Mouse (Mus musculus) erythroblast, adult 5-6 weeks (primary cell): ENCODE data around the gene Itga9. TPM values are rescaled to one million over a fixed set of nuclear protein-coding genes. Genes with fewer than 3 reads are reported as not detected.

Experiments
- ATAC-seq: replicated peaks from 2 replicates; pipeline ENCODE4 v1.8.0; 2016; ENCODE audit warnings: moderate number of reproducible peaks, mild to moderate bottlenecking, moderate TSS enrichment, inconsistent platforms; ENCODE audit not compliant: poor library complexity, low FRiP score, severe bottlenecking
- total RNA-seq, 2 experiments: library from RNA; stranded (forward) in 1 of 2; stranded (reverse) in 1 of 2; fragments of 150-400 nt in 1 of 2; fragments of 200-764, 138-1000 nt in 1 of 2; gene quantifications; 2 replicates each; pipeline versions ENCODE4 v1.2.3 to v1.2.4; 2015 to 2017; ENCODE audit warnings: low replicate concordance in 2 of 2

The Itga9 gene
- total RNA-seq, 2 experiments from 2014 or later = 0.17 to 2.3 TPM

- ATAC-seq = no peak
Observed at GRCm38 (mm10) chr9:118843711-118844110, 237.2 kb downstream of the Itga9 start.

GRCm38 (mm10) chr9:118845003-118845402 is 238.5 kb downstream of the Itga9 start:
- ATAC-seq = no peak

GRCm38 (mm10) chr9:118846766-118847165 is 240.3 kb downstream of the Itga9 start:
- ATAC-seq = no peak

GRCm38 (mm10) chr9:118856665-118857064 is 250.2 kb downstream of the Itga9 start:
- no peak for ATAC-seq

GRCm38 (mm10) chr9:118860613-118861141 is 254.2 kb downstream of the Itga9 start:
- no peak for ATAC-seq

GRCm38 (mm10) chr9:118862214-118862613 is 255.7 kb downstream of the Itga9 start:
- no peak for ATAC-seq

- no peak for ATAC-seq
Observed at GRCm38 (mm10) chr9:118862852-118863260, 256.4 kb downstream of the Itga9 start.

- ATAC-seq = no peak
Observed at GRCm38 (mm10) chr9:118863528-118863927, 257.0 kb downstream of the Itga9 start.

- no peak for ATAC-seq
Observed at GRCm38 (mm10) chr9:118866949-118867348, 260.5 kb downstream of the Itga9 start.

GRCm38 (mm10) chr9:118867851-118868250 is 261.4 kb downstream of the Itga9 start:
- ATAC-seq = no peak

GRCm38 (mm10) chr9:118871089-118871488 is 264.6 kb downstream of the Itga9 start:
- ATAC-seq = no peak; the same call in 1 of the 2 replicates

GRCm38 (mm10) chr9:118873031-118873430 is 266.5 kb downstream of the Itga9 start:
- no peak for ATAC-seq

- ATAC-seq = no peak
Observed at GRCm38 (mm10) chr9:118873596-118873995, 267.1 kb downstream of the Itga9 start.

GRCm38 (mm10) chr9:118875705-118876104 is 269.2 kb downstream of the Itga9 start:
- no peak for ATAC-seq

- no peak for ATAC-seq
Observed at GRCm38 (mm10) chr9:118876902-118877301, 270.4 kb downstream of the Itga9 start.

- ATAC-seq = no peak
Observed at GRCm38 (mm10) chr9:118877365-118878008, 271.0 kb downstream of the Itga9 start.

- ATAC-seq = no peak
Observed at GRCm38 (mm10) chr9:118878596-118878995, 272.1 kb downstream of the Itga9 start.

- ATAC-seq = no peak
Observed at GRCm38 (mm10) chr9:118881281-118881945, 274.9 kb downstream of the Itga9 start.

- ATAC-seq = no peak
Observed at GRCm38 (mm10) chr9:118881946-118882284, 275.4 kb downstream of the Itga9 start.

- no peak for ATAC-seq
Observed at GRCm38 (mm10) chr9:118883150-118883549, 276.7 kb downstream of the Itga9 start.

- ATAC-seq = no peak
Observed at GRCm38 (mm10) chr9:118885785-118886184, 279.3 kb downstream of the Itga9 start.
